Mouse (Mus musculus) skeletal muscle tissue, adult 2 months (tissue): ENCODE data around the gene Foxp1.

Experiments used
- DNase-seq: peaks from one replicate; pipeline ENCODE4 v3.0.0-alpha.2; 2012; ENCODE audit warnings: low read depth, low spot score

Gene Foxp1

GRCm38 (mm10) chr6:99142900-99143755 lies 379.4 kb downstream of the Foxp1 start:
- no peak for DNase-seq

GRCm38 (mm10) chr6:99138041-99138440 lies 384.5 kb downstream of the Foxp1 start:
- no peak for DNase-seq

GRCm38 (mm10) chr6:99137071-99137470 lies 385.4 kb downstream of the Foxp1 start:
- no peak for DNase-seq

- DNase-seq, result no peak
Observed at GRCm38 (mm10) chr6:99135938-99136729, 386.4 kb downstream of the Foxp1 start.

- DNase-seq, result no peak
Observed at GRCm38 (mm10) chr6:99131815-99132214, 390.7 kb downstream of the Foxp1 start.

GRCm38 (mm10) chr6:99130758-99131410 lies 391.6 kb downstream of the Foxp1 start:
- DNase-seq, result no peak

- no peak for DNase-seq
Observed at GRCm38 (mm10) chr6:99126717-99127116, 395.8 kb downstream of the Foxp1 start.

GRCm38 (mm10) chr6:99120776-99121766 lies 401.4 kb downstream of the Foxp1 start:
- no peak for DNase-seq

- DNase-seq, result no peak
Observed at GRCm38 (mm10) chr6:99118534-99118933, 404.0 kb downstream of the Foxp1 start.

GRCm38 (mm10) chr6:99117411-99117810 lies 405.1 kb downstream of the Foxp1 start:
- DNase-seq, result no peak

GRCm38 (mm10) chr6:99111856-99112255 lies 410.7 kb downstream of the Foxp1 start:
- no peak for DNase-seq

GRCm38 (mm10) chr6:99108417-99108816 lies 414.1 kb downstream of the Foxp1 start:
- no peak for DNase-seq

- no peak for DNase-seq
Observed at GRCm38 (mm10) chr6:99107674-99108073, 414.8 kb downstream of the Foxp1 start.

GRCm38 (mm10) chr6:99107081-99107482 lies 415.4 kb downstream of the Foxp1 start:
- no peak for DNase-seq

- no peak for DNase-seq
Observed at GRCm38 (mm10) chr6:99105979-99106378, 416.5 kb downstream of the Foxp1 start.

GRCm38 (mm10) chr6:99104446-99104845 lies 418.1 kb downstream of the Foxp1 start:
- DNase-seq, result no peak

GRCm38 (mm10) chr6:99103911-99104310 lies 418.6 kb downstream of the Foxp1 start:
- DNase-seq, result no peak

- DNase-seq, result no peak
Observed at GRCm38 (mm10) chr6:99101489-99101908, 421.0 kb downstream of the Foxp1 start.

- no peak for DNase-seq
Observed at GRCm38 (mm10) chr6:99100331-99100730, 422.2 kb downstream of the Foxp1 start.

GRCm38 (mm10) chr6:99099781-99100180 lies 422.7 kb downstream of the Foxp1 start:
- DNase-seq, result no peak

- no peak for DNase-seq
Observed at GRCm38 (mm10) chr6:99097191-99097590, 425.3 kb downstream of the Foxp1 start.
